Mouse (Mus musculus) adrenal gland, adult 8-10 months (tissue): Measurements from ENCODE around the gene Ilk. TPM values are rescaled to one million over a fixed set of nuclear protein-coding genes. Genes with fewer than 3 reads are reported as not detected.

Experiments used
- DNase-seq: peaks from one replicate; pipeline ENCODE4 v3.0.0; 2022
- total RNA-seq, 4 experiments: library from RNA; stranded (reverse); gene quantifications; 2 replicates each; pipeline ENCODE4 v1.2.4; 2022

Ilk gene
- total RNA-seq, 4 experiments from 2014 or later: 127 to 155 (median 137) TPM

GRCm38 (mm10) chr7:105786506-105787284 lies 50.3 kb downstream of the Ilk start:
- DNase-seq: no peak

DNA sequence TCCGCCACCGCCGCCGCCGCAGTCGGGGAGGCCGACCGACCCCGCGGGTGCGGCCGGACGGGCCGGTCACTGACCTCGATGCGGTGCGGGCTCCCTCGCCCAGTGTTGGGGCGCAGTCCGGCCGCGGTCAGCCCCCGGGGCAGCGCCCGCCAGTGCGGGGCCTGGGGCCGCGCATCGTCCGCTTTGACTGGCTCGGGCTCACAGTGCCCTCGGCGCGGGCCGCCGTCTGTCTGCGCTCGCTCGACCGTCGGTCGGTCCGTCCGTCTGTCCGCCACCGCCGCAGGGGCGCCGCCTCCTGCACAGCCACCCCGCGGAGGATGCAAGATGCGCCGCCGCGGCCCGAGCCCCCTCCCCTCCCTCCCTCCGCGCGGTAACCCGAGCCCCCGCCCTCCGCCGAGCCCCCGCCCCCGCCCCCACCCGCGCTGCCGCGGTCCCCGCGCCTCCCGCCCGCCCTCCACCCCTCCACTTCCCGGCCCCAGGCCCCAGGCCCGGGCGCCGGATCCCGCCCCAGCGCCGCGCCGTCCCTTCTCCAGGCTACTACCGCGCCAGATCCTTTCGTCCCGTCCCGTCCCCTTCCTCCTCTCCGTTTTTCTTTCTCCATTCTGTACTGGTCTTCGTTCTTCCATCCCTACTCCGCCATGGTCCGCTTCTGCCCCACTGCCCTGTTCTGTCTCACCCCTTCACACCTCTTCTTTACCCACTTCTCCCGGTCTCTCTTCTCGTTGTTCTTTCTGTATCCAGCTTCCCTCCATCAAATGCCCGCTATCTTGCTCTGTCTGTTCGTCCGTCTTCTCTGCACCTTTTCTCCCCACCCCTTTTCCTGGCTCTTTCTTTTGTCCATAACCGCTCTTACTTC lies 51.1 kb downstream of the Ilk start, which contains the start of gene Dchs1:
Gene Dchs1 (minus strand): TSS at position 370 of the 856 bp plus-strand sequence.
- no peak for DNase-seq

GRCm38 (mm10) chr7:105791147-105791546 lies 54.8 kb downstream of the Ilk start:
- no peak for DNase-seq

Other genes starting within 250 kb of the Ilk start
- 10 to 100 TPM; 47.3 to 54.3 (median 51.8) TPM for gene Smpd1, start 182.2 kb upstream of the Ilk start, total RNA-seq
- 10 to 100 TPM; 17.3 to 30.8 (median 24.3) TPM for gene Apbb1, start 154.9 kb upstream of the Ilk start, total RNA-seq
- gene Hpx, start 136.5 kb upstream of the Ilk start, total RNA-seq: 1 to 10 TPM in 1 of 4 experiments, under 1 TPM in 3; 0.52 to 1.3 (median 0.72) TPM
- gene Trim3, start 103.0 kb upstream of the Ilk start, total RNA-seq: 10 to 100 TPM; 24.0 to 50.0 (median 38.6) TPM
- gene Timm10b, start 96.5 kb upstream of the Ilk start, total RNA-seq: 100 to 1,000 TPM in 3 of 4 experiments, 10 to 100 TPM in 1; 73.6 to 158 (median 103) TPM
- gene Arfip2, start 96.2 kb upstream of the Ilk start, total RNA-seq: 10 to 100 TPM; 50.6 to 93.3 (median 68.0) TPM
- gene Gm45799, start 96.0 kb upstream of the Ilk start, total RNA-seq: 10 to 100 TPM in 1 of 4 experiments, 1 to 10 TPM in 3; 6.4 to 14.4 (median 8.2) TPM
- 1 to 10 TPM; 3.1 to 5.1 (median 4.0) TPM for gene Dnhd1, start 85.8 kb upstream of the Ilk start, total RNA-seq
- gene Rrp8, start 793 bp downstream of the Ilk start, total RNA-seq: 10 to 100 TPM; 18.3 to 29.6 (median 22.0) TPM
- gene Taf10, start 7.8 kb downstream of the Ilk start, total RNA-seq: 100 to 1,000 TPM; 198 to 224 (median 207) TPM
- 100 to 1,000 TPM; 121 to 139 (median 132) TPM for gene Tpp1, start 15.6 kb downstream of the Ilk start, total RNA-seq
- gene Dchs1, start 51.1 kb downstream of the Ilk start, total RNA-seq: 1 to 10 TPM; 7.4 to 9.8 (median 8.7) TPM
- gene Mrpl17, start 74.5 kb downstream of the Ilk start, total RNA-seq: 100 to 1,000 TPM; 157 to 184 (median 171) TPM
- 10 to 100 TPM in 1 of 4 experiments, 1 to 10 TPM in 3; 6.0 to 17.1 (median 8.4) TPM for gene Gm4070, start 217.4 kb downstream of the Ilk start, total RNA-seq